Mouse (Mus musculus) intestine, postnatal 0 days (tissue): ENCODE data around the gene Hs1bp3. TPM values are rescaled to one million over a fixed set of nuclear protein-coding genes. Genes with fewer than 3 reads are reported as not detected.
A peak's percentile ranks its signal among the peaks of the same experiment; 100 is the strongest.

Experiments used
- ATAC-seq: fragments of 200-750 bp; cut with Nextera tagmentation; 2 replicates; pipeline ENCODE4 v1.8.0; 2017; ENCODE audit warnings: mild to moderate bottlenecking, moderate TSS enrichment, moderate library complexity
- H3K27ac ChIP-seq: fragments of 300-500 bp; sonication (generic); 2 replicates; pipeline ENCODE4 v1.5.1; 2014; ENCODE audit warnings: mild to moderate bottlenecking, low read depth, low read length, moderate library complexity
- H3K27me3 ChIP-seq: fragments of 300-500 bp; sonication (generic); replicated peaks from 2 replicates; pipeline ENCODE4 v1.6.1; 2014; ENCODE audit warnings: low read length, mixed read lengths; ENCODE audit not compliant: control insufficient read depth, insufficient read depth
- H3K36me3 ChIP-seq: fragments of 300-500 bp; sonication (generic); 2 replicates; pipeline ENCODE4 v1.6.1; 2014; ENCODE audit warnings: mild to moderate bottlenecking, moderate library complexity; ENCODE audit not compliant: control insufficient read depth, insufficient read depth
- H3K4me1 ChIP-seq: fragments of 300-500 bp; sonication (generic); replicated peaks from 2 replicates; pipeline ENCODE4 v1.6.1; 2014; ENCODE audit warnings: antibody characterized with exemption, low read length, mixed read lengths; ENCODE audit not compliant: control insufficient read depth, insufficient read depth
- H3K4me2 ChIP-seq: fragments of 300-500 bp; sonication (generic); replicated peaks from 2 replicates; pipeline ENCODE4 v1.6.1; 2014; ENCODE audit warnings: low read depth, mild to moderate bottlenecking, moderate library complexity
- H3K4me3 ChIP-seq: fragments of 300-500 bp; sonication (generic); 2 replicates; pipeline ENCODE4 v1.5.1; 2014; ENCODE audit warnings: low read depth, low read length
- H3K9ac ChIP-seq: fragments of 300-500 bp; sonication (generic); 2 replicates; pipeline ENCODE4 v1.6.1; 2014; ENCODE audit warnings: mild to moderate bottlenecking, low read depth, low read length
- H3K9me3 ChIP-seq: fragments of 300-500 bp; sonication (generic); 2 replicates; pipeline ENCODE4 v1.6.1; 2016; ENCODE audit warnings: mixed run types; ENCODE audit not compliant: control insufficient read depth
- CTCF ChIP-seq: sonication (generic); IDR thresholded peaks from 2 replicates; pipeline ENCODE4 v1.5.1; 2016; ENCODE audit warnings: low read depth, mild to moderate bottlenecking, control low read depth, antibody characterized with exemption, moderate library complexity
- WGBS: fragments of 180-500 bp; shearing (Covaris S2); extraction: QIAGEN DNeasy Blood & Tissue Kit; methylation state at CpG from one replicate; pipeline ENCODE4 v1.1.7; 2014; 5-methylcytosine and 5-hydroxymethylcytosine counted together
- polyA plus RNA-seq: library from polyadenylated mRNA; unstranded; fragments of >200 nt; fragmentation: Nextera tagmentation; extraction: Ambion mirVana; gene quantifications from 2 replicates; pipeline ENCODE4 v1.2.1, GENCODE M21; 2015

Gene Hs1bp3
- polyA plus RNA-seq, 1 experiment from 2014 or later, result 20.5 TPM

DNA sequence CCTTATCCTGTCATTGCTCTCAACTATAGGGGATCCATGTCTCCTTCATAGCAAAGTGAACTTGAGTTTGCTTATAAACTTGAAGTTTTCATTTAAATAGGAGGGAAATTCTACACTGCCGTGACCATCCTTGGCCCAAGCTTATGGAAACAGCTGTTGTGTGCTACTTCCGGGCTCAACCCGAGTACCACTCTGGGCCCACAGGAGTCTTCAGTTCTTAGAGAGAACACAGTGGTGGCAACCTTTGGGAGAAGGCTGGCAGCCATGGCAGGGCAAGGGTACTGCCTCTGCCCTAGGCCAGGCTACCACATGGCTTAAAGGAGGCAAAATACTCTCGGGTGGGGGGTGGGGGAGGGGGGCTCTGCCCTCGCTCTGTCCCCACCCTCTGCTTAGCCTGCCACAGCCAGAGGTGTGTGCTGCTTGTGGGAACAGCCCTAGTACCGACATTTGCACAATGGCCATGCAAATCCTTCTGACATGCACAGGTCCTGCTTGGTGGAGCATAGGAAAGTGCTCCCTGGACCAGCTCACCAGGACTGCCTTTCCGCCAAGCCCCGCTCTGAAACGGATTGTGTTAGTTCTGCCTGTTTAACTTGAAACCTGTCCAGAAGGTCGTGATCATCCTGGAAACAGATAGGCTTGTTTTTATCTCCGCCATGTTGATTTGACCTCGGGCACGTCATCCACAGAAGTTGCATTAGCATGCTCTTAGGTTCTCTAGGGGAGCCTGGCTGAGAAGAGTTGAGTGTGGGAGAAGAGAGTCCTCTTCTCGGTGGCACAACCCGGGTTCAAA is 31.8 kb upstream of the Hs1bp3 start:
- 88% methylated on average over 15 of the region's 15 CpGs for WGBS
- Histone ChIP-seq H3K27ac (no peak overlapping the region), H3K4me1 (no peaks in the 10 kb centered on the region), H3K4me2 (no peak overlapping the region), H3K9me3 (no peaks in the 10 kb centered on the region), H3K4me3 (no peak overlapping the region), H3K9ac (no peak overlapping the region), H3K27me3 (no peaks in the 10 kb centered on the region), H3K36me3 (peaks cover 17% of the 10 kb centered on the region; the same call in 1 of the 2 replicates)
- TF ChIP-seq CTCF, result no peak
- no peak for ATAC-seq

DNA sequence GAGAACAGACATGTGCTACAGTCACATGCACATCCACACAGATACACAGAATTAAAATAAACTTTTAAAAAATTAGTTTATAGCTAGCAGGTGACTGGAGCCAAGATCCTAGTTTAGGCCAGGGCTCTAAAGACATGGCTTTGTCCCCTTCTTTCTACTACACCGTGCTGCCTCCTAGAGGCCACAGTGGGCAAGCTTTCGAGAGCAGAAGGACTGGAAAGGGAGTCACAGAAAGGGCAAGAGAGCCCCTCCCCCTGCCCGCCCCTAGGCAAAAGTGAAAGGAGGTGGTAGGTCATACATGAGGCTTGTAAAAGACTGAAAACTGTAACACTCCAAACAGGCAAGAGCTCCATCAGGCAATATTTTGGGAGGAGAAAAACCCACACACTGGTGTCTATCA is 25.3 kb upstream of the Hs1bp3 start:
- Histone ChIP-seq H3K36me3 (peaks cover 12% of the 10 kb centered on the region; the same call in 1 of the 2 replicates), H3K9me3 (no peaks in the 10 kb centered on the region), H3K27ac (no peak overlapping the region), H3K9ac (no peak overlapping the region), H3K4me2 (no peak overlapping the region), H3K27me3 (no peaks in the 10 kb centered on the region), H3K4me3 (no peak overlapping the region), H3K4me1 (no peaks in the 10 kb centered on the region)
- 69% methylated on average over 3 of the region's 3 CpGs for WGBS
- TF ChIP-seq CTCF, result peak; percentile 43
- no peak for ATAC-seq

DNA sequence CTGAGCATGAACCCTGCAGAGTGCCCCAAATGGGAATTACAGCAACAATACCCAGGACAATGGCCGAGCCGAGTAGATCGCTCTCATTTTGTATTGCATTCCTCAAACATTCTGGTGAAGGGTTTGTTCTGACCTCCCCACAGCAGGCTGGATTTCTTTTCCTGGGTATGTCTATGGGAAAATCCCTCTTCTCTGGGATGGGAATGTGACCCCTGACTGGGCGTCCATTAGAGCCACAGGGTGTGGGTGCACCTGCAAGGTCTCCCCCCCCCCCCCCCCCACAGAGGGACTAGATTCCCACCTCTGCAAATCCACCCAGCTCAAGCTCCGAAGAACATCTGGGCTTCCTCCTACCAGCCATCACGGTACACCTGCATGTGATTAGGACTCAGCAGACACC is 24.1 kb upstream of the Hs1bp3 start:
- peaks cover 9% of the 10 kb centered on the region; the same call in 1 of the 2 replicates for H3K36me3 ChIP-seq
- no peaks in the 10 kb centered on the region for H3K4me1 ChIP-seq
- no peak overlapping the region for H3K27ac ChIP-seq
- no peak overlapping the region for H3K4me3 ChIP-seq
- no peak for ATAC-seq
- H3K27me3 ChIP-seq, result no peaks in the 10 kb centered on the region
- H3K9me3 ChIP-seq, result no peaks in the 10 kb centered on the region
- no peak overlapping the region for H3K4me2 ChIP-seq
- no peak for TF ChIP-seq CTCF
- WGBS, result 87% methylated on average over 6 of the region's 6 CpGs
- H3K9ac ChIP-seq, result no peak overlapping the region

DNA sequence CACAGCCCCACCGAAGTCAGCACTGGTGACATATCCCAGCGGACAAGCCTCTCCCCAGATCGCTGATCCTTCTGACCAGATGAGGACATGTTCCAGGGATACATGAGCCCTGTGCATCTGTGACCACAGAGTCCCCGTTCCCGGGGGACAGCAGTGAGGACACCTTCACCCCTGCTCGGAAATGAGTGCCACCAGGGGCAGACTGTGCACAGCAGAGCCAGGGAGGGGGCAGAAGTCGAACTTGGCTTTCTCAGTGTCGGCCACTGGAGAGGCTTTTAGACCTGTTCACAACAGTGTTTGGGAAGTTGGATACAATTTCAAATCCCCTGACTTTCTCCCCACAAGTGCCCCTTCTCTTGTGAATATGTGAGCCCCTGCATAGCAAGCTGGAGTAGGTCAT is 23.7 kb upstream of the Hs1bp3 start:
- no peak for ATAC-seq
- no peak for TF ChIP-seq CTCF
- WGBS, result 92% methylated on average over 8 of the region's 8 CpGs
- Histone ChIP-seq H3K9me3 (no peaks in the 10 kb centered on the region), H3K4me2 (no peak overlapping the region), H3K4me1 (no peaks in the 10 kb centered on the region), H3K36me3 (peaks cover 5% of the 10 kb centered on the region; the same call in 1 of the 2 replicates), H3K27me3 (no peaks in the 10 kb centered on the region), H3K9ac (no peak overlapping the region), H3K27ac (no peak overlapping the region), H3K4me3 (no peak overlapping the region)

DNA sequence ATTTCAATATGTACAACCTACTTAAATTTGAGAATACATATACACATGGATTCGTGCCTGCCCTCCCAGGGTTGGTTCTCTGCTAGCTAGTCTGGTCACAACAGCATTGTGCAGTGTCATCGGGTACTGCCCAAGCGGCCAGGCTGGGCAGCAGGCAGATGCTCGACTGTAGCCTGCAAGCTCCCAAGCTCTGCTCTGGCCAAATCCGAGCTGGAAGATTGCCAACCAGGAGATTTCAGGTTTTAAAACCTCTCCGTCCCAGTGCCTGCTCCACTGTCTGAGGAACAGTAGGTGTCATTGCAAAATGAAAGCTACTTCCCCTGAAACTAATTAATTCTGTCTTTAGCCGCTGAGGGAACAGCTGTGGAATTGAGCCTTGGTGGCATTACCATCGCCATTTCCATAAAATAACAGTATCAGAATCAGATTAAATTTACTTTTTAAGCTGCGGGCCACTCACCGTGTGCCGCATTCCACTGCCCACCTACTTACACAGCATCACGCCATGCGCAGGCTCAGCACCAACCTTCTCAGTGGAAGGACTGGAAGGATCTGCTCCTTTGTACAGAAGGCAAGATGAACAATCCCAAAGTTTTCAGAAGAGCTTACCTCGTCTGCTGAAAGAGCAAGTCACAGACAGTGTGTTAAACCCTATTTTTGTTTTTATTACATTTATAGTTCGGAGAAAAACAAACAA is 21.9 kb upstream of the Hs1bp3 start:
- Histone ChIP-seq H3K4me2 (no peak overlapping the region), H3K4me1 (no peaks in the 10 kb centered on the region), H3K36me3 (no peaks in the 10 kb centered on the region), H3K4me3 (no peak overlapping the region), H3K9ac (no peak overlapping the region), H3K27me3 (peaks cover 10% of the 10 kb centered on the region; the same call in 1 of the 2 replicates), H3K27ac (no peak overlapping the region), H3K9me3 (no peaks in the 10 kb centered on the region)
- ATAC-seq, result no peak
- WGBS, result 71% methylated on average over 15 of the region's 15 CpGs
- TF ChIP-seq CTCF, result no peak

DNA sequence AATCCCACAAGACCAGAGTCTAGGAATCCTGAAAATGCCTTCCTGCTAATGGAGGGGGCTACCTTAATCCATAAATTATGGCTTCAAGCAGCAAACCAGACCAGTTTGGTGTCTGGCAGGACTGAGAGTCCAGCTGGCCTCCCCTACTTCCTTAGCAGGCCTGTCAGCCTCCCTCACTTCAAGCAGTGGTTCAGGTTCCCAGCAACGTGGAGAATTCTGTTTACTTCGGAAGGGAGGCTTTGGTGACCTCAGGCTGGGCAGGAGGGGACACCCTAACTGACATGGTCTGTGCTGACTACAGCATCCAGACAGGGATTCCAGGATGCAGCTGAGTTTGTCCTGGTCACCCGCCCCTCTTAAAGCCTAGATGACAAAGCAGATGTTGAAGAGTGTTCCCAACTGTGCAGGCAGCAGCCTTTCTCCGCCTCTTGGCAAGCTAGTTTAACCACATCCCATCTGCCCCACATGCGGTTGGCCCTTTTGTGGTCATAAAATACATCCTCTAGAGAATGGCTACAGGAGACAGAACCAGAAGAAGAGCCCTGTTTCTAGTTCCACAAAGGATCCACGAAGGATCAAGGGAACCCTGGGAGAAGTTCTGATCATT is 17.8 kb upstream of the Hs1bp3 start:
- H3K27me3 ChIP-seq, result peaks cover 50% of the 10 kb centered on the region
- H3K4me3 ChIP-seq, result no peak overlapping the region
- H3K27ac ChIP-seq, result no peak overlapping the region
- no peak for TF ChIP-seq CTCF
- no peaks in the 10 kb centered on the region for H3K4me1 ChIP-seq
- H3K9ac ChIP-seq, result no peak overlapping the region
- no peaks in the 10 kb centered on the region for H3K9me3 ChIP-seq
- no peaks in the 10 kb centered on the region for H3K36me3 ChIP-seq
- WGBS, result 43% methylated on average over 6 of the region's 6 CpGs
- H3K4me2 ChIP-seq, result no peak overlapping the region
- ATAC-seq, result no peak
